Mouse (Mus musculus) gastrocnemius, postnatal 10 days (tissue): ENCODE data around the gene Rhox3a. TPM values are rescaled to one million over a fixed set of nuclear protein-coding genes. Genes with fewer than 3 reads are reported as not detected.
"Not testable (repeated sequence)": the region's sequence is repeated elsewhere in the genome, so short reads cannot be mapped to it uniquely, and the experiment has no call there.

Source experiments
- DNase-seq: peaks from one replicate; pipeline ENCODE4 v3.0.0; 2021; ENCODE audit warnings: mixed read lengths
- long read RNA-seq, 2 experiments: library from polyadenylated mRNA; stranded (forward); transcript quantifications; one replicate each; pipeline ENCODE4 v2.0.0; 2021
- total RNA-seq, 2 experiments: library from RNA; stranded (reverse); gene quantifications; 2 replicates each; pipeline ENCODE4 v1.2.3; 2021

Rhox3a gene
- not detected for total RNA-seq
- long read RNA-seq, experiment 1: 0 reads
- long read RNA-seq, experiment 2: 0 reads

DNA sequence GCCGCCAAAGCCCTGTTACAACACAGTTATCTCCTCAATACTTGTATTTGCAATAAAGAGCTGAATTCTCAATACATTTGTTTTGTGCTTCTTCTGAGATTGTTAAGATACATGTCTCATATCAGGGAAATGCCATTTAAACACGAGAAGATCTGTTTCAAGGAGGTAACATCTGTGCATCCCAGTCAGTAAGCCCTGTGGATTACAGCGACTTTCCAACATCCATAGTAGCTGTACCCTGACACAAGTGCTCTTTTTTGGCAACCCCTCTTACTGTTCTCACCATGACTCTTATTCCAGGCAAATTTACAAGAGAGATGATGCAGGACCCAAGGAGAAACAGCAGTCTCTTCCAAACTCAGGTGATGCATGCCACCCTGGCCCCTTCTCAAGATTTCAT is at the start of gene Rhox3a:
Gene Rhox3a, plus strand, starts transcription at position 301 of the 400 bp plus-strand sequence.
- DNase-seq: not testable (repeated sequence)

DNA sequence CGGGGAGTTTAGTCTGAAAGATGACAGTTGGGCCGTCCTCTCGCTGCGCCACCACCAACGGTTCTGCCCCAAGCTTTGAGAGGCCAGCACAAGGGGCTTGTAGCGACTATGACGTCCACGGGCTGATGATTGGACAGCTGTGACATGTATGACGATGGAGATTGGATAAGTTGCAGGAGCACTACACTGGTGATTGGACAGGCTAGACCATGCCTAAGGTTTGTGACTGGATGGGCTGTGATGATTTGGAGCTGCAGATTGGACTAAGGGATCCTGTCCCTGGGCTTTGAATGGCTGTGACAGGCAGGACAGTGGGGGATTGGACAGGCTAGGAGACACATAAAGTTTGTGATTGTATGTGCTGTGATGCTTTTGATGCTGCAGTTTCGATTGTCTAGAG is 38.8 kb upstream of the Rhox3a start, which contains the start of gene Gm9:
Gene Gm9, minus strand, starts transcription at position 101 of the 400 bp plus-strand sequence.
- DNase-seq: no peak

DNA sequence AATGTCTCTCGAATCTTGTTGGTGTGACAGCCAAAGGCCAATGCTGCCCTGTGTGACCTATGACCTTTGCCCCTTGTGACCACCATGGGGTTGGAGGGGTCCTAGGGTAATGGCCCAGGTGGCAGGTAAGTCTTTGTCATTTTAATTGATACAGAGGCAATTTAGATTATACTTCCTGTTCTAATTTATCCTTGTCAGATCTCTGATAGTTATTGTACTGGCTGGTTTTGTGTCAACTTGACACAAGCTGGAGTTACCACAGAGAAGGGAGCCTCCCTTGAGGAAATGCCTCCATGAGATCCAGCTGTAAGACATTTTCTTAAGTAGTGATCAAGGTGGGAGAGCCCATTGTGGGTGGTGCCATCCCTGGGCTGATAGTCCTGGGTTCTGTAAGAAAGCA is 27.6 kb upstream of the Rhox3a start, which contains the start of gene Rhox1:
Gene Rhox1, minus strand, starts transcription at position 101 of the 400 bp plus-strand sequence.
- not testable (repeated sequence) for DNase-seq

- not testable (repeated sequence) for DNase-seq
Observed at GRCm38 (mm10) chrX:37244676-37245075, 5.0 kb upstream of the Rhox3a start, which contains the start of gene Rhox2a. Rhox2a (plus strand) TSS chrX:37244976.

- DNase-seq: not testable (repeated sequence)
Observed at GRCm38 (mm10) chrX:37265038-37265437, 15.3 kb downstream of the Rhox3a start, which contains the start of gene Rhox4a. Rhox4a (plus strand) TSS chrX:37265338.

Other genes starting within 250 kb of the Rhox3a start
- gene Sowahd, start 201.1 kb upstream of the Rhox3a start, total RNA-seq: not detected
- gene Rpl39, start 164.5 kb upstream of the Rhox3a start, total RNA-seq: 100 to 1,000 TPM; 542 to 550 TPM
- gene Upf3b, start 139.6 kb upstream of the Rhox3a start, total RNA-seq: 10 to 100 TPM in 1 of 2 experiments, 1 to 10 TPM in 1; 8.8 to 12.5 TPM
- 10 to 100 TPM in 1 of 2 experiments, 1 to 10 TPM in 1; 9.7 to 10.3 TPM for gene Nkap, start 123.1 kb upstream of the Rhox3a start, total RNA-seq
- not detected for gene Akap14, start 81.1 kb upstream of the Rhox3a start, total RNA-seq
- 100 to 1,000 TPM; 318 to 357 TPM for gene Ndufa1, start 58.8 kb upstream of the Rhox3a start, total RNA-seq
- 1 to 10 TPM; 2.8 to 2.9 TPM for gene Rnf113a1, start 58.7 kb upstream of the Rhox3a start, total RNA-seq
- not detected for gene Gm9, start 38.9 kb upstream of the Rhox3a start, total RNA-seq
- gene Rhox1, start 27.7 kb upstream of the Rhox3a start, total RNA-seq: not detected
- not detected for gene Rhox2a, start 4.9 kb upstream of the Rhox3a start, total RNA-seq
- gene Rhox4a, start 15.4 kb downstream of the Rhox3a start, total RNA-seq: not detected
- not detected for gene Rhox3a2, start 130.1 kb downstream of the Rhox3a start, total RNA-seq
- gene Rhox4a2, start 140.9 kb downstream of the Rhox3a start, total RNA-seq: not detected
- not detected for gene Rhox2b, start 162.1 kb downstream of the Rhox3a start, total RNA-seq
- gene Rhox4b, start 182.6 kb downstream of the Rhox3a start, total RNA-seq: not detected
- gene Rhox2c, start 203.8 kb downstream of the Rhox3a start, total RNA-seq: not detected
- gene Rhox3c, start 208.7 kb downstream of the Rhox3a start, total RNA-seq: not detected
- not detected for gene Rhox4c, start 230.4 kb downstream of the Rhox3a start, total RNA-seq
- not detected for gene Rhox2d, start 243.5 kb downstream of the Rhox3a start, total RNA-seq